Mouse (Mus musculus): Measurements from ENCODE around the gene Hbb-bh1.
A peak's percentile ranks its signal among the peaks of the same experiment; 100 is the strongest.
"Not testable (repeated sequence)": the region's sequence is repeated elsewhere in the genome, so short reads cannot be mapped to it uniquely, and the experiment has no call there.

Gene Hbb-bh1

DNA sequence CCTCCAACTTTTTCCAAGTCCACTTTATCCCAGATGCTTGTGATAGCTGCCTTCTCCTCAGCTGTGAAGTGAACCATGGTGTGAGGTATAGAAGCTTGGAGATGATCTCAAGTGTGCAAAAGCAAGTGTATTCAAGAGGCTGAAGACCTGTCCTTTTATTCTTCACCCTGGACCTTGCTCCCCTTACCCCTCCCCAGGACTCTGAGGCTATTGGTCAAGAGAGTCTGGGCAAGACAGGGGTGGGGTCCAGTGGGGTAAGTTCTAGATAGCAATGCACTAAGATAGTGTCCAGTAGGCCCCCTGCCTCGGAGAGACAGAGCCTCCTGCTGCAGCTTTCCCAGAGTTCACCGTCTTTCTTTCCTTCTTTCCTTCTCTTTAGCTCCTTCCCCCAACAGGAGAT is at the start of gene Hbb-bh1:
TSS of gene Hbb-bh1 (minus strand) at position 131 of the 400 bp plus-strand sequence.
- DNase-seq (ENCODE audit: low spot score): no peak

DNA sequence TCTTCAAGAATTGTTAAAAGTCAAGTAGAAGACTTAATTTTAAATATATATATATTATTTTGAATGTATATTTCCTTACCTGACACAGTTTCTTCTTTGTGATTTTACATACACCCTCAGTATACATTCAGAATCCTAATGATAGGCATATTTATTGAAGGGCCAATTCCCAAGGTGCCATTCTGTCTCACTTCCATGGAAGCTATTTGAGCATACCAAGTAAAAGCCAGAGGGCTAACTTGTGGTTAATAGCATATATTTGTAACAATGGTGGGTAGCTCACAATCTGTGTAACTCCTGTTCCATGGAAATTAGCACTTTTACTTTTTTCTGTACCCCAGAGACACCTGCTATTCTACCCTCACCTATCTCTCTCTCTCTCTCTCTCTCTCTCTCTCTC is 43.2 kb upstream of the Hbb-bh1 start, which contains the start of gene Olfr66:
TSS of gene Olfr66 (minus strand) at position 101 of the 400 bp plus-strand sequence.
- DNase-seq (ENCODE audit: low spot score): no peak

DNA sequence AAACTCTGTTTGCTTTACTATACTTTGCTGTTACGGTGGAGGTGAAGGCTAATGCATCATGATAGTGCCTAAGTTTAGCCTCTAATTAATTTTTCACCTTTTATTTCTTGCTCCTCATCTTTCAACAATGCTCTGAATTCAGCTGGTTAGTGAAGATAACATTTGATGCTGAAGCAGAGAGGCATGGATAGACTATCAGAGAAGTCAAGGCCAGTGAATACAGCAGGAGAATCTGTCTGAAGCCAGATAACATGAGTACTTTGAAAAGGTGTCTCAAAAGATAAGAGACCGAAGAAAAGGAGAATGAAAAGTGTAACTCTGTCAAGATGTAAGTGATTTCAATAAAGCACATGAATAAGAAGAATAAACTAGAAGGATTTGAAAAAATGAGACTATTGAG is 34.1 kb upstream of the Hbb-bh1 start:
- DNase-seq (ENCODE audit: low spot score): no peak

DNA sequence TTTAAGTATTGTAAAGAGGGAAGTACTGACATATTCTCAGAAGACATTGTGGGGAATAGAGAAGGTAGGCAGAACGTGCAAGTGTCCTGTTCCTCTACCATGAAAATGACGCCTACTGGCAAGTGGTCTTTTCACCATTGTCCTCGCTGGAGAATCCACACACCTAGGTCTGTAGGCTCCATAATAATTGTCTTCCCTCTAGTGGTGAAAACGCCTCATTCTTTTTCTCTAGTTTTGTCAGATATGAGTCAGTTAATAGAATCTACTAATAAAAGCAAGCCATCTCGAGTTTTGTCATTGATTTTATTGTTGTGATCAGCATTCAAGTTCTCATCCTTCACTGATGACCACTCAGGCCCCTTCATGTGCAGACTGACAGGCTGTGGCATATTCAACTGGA is 31.5 kb upstream of the Hbb-bh1 start:
- no peak for DNase-seq (ENCODE audit: low spot score)

DNA sequence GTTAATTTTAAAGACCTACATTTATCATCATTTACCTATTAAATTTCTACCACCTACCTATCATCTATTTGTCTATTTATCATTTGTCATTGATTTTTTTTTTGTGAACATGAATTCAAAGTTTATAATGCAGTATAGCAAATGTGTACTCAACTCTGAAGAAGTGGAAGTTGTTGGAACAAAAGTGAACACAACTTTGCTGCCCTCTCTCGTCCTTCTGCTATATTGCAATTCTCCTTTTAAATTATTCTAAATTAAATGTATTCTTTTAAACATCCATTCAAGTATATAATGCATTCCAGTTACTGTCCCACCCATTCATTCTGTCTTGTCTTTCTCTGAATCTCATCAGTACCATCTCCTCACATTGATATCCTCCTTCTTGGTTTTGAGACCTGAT is 30.1 kb upstream of the Hbb-bh1 start:
- DNase-seq (ENCODE audit: low spot score): peak; percentile 51

DNA sequence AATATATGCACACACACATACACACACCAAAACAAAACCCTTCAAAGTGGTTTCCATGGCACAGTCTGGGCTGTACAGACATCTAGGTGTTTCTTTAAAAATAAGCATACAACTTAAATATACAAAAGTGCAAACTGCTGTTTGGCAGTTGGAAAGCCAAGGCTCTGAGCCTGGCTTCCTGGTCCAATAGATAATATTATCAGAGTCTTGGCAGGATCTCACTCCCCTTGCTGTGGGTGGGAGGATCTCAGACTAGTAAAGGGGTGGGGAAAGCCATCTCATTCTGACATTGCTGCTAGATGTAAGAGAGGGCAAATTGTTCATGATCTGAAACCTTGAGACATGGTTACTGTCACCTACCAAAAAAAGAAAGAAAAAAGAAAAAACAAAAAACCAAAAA is 27.7 kb upstream of the Hbb-bh1 start:
- no peak for DNase-seq (ENCODE audit: low spot score)

DNA sequence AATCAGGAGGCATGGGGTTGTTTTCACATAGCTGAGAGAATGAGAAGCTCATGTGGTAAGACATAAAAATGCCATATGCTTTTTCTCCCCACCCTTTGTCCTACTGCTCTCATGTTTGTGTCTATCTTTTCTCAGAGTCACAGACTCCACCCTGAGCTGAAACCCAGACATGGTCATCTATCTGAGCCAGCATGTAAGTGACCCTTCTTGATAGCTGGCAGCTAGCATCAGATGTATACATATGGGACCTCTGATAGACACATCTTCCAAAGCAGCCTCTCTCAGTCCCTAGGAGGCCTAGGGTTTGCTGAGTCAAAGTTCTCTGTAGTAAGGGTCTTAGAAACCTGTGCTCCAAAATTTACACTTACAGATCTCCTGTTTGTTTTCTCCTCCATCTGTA is 22.8 kb upstream of the Hbb-bh1 start:
- DNase-seq (ENCODE audit: low spot score): no peak

DNA sequence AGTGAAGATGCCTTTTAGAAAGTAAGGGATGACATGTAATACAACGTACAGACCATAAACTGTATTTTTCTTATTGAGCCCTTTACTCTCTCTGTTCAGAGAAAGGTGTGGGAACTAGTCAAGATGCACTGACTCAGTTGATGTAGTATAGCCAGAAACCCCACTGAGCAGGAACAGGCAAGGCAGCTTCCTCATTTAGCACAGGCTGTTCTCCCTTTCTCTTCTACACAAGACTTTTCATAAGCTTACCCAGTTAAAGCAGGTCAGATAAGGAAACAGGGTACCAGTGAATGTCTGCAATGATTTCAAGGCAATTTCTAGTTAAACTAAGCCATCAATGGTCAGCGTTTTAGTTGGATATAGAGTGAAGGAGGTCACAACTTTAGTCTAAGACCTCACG is 18.6 kb upstream of the Hbb-bh1 start:
- no peak for DNase-seq (ENCODE audit: low spot score)

DNA sequence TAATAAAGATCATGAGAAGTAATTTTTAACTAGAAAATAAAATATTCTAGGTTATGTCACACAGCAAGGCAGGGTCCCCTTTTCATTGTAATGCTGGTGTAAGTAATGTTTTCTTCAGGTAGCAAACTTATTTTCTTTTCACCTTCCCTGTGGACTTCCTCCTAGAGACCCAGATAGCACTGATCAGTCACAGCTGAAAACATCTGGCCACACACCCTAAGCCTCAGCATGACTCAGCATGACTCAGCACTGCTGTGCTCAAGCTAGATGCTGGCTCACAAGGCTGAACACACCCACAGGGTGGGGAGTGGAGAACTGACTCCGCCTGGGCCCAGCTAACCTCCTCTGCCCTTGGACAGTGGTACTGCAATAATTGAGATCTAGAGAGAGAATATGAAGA is 17.9 kb upstream of the Hbb-bh1 start:
- peak; percentile 48 for DNase-seq (ENCODE audit: low spot score)

DNA sequence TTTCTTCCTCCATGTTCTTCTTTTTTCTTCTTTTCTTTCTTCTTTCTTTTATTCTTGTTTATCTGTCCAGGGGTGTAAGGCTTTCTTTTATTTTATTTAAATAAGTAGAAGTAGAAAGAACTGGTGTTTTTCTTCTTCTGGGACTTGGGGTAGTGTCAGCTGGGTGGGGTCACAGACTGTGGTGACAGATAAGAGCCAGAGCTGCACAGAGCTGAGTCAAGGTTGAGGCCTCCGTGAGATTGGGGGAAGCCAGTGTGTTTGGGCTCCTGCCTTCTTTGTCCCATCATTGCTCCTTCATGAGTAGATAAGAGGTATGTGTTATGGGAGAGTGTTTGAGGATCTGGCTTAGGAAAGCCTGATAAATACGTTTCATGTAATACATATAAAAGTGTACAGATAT is 16.1 kb upstream of the Hbb-bh1 start:
- DNase-seq (ENCODE audit: low spot score): no peak

DNA sequence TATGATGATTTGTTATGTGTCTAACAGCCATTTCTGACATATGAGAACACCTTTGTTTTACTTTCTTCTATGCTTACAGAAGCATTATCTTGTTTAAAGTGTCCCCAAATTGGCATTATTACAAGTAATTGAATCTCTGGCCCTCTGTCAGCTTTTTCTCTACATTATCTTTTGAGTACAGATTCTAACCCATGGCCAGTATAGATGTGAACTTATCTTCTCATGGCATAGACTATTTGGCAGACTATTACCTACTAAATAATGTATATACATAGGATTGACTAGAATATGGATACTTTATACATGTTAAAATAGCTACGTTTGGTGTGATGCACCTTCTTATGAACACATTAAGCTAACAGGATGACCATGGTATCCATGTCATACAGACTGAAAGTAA is 11.7 kb upstream of the Hbb-bh1 start:
- no peak for DNase-seq (ENCODE audit: low spot score)

DNA sequence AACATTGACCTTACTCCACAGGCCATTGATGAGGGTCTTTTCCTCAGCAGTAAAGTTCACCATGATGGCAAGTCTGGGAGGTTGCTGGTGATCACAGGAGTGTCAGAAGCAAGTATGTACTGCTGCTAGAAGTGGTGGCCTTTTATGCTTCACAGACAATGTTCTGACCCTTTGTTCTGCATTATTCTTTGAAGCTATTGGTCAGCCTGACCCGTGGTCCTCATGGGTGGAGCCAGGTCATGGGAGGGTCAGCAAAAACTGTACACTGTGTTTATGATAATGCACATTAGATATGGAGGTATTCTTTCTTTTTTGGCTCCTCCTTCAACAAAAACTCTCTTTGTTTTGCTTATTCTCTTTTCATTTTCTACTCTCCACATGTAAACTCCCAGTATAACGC is 10.1 kb upstream of the Hbb-bh1 start, which contains the start of gene Hbb-y:
TSS of gene Hbb-y (minus strand) at position 127 of the 400 bp plus-strand sequence.
- no peak for DNase-seq (ENCODE audit: low spot score)

DNA sequence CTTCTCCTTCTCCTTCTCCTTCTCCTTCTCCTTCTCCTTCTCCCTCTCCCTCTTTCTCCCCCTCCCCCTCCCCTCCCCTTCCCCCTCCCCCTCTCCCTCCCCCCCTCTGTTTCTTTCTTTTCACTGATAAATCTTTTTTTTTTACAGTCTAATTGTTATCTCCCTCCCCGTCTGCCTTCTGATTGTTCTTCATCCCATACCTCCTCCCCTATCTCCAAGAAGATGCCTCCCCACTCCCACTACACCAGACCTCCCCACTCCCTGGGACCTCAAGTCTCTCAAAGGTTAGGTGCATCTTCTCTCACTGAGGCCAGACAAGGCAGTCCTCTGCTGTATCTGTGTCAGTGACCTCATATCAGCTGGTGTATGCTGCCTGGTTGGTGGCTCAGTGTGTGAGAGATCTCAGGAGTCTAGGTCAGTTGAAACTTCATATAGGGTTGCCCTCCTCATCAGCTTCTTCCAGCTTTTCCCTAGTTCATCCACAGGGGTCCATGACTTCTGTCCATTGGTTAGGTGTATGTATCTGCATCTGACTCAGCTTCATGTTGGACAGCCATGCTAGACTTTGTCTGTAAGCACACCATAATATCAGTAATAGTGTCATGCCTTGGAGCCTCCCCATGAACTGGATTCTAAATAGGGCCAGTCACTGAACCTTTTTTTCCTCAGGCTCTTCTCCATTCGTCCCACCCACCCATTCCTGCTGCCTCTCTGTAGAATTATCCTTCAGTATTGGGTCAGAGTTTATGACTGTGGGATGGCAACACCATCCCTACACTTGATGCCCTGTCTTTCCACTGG is 1.8 kb upstream of the Hbb-bh1 start:
- no peak for DNase-seq (ENCODE audit: low spot score)

DNA sequence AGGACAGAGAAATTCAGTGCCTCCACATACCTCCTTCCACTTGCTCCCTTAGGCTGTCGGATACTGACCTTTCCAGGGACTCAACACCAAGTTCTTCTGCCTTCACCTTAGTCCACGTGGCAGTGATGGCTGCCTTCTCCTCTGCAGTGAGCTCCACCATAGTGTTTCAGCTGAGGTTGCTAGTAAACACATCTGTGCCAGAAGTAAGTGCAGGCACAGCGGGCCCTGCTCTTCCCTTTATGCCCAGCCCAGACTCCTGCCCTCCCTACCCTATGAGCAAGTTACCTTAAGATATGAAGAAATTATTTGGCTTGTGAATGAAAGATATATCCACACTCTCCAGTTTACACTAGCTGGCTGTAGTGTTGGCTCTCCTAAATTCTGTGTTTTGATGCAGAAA is 2.7 kb downstream of the Hbb-bh1 start, which contains the start of gene Hbb-bh2:
TSS of gene Hbb-bh2 (minus strand) at position 253 of the 400 bp plus-strand sequence.
- DNase-seq (ENCODE audit: low spot score): no peak

DNA sequence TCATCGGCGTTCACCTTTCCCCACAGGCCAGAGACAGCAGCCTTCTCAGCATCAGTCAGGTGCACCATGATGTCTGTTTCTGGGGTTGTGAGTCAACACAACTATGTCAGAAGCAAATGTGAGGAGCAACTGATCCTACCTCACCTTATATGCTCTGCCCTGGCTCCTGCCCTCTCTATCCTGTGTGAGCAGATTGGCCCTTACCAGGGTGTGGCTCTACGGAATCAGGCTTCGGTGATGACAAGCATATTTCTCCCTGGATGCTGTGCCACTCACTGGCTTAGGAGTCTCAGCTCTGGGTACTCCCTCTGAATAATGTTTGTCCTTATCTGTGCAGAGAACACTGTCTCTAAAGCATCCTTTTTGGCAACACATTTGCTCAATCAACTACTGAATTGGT is 15.2 kb downstream of the Hbb-bh1 start, which contains the start of gene Hbb-bs:
TSS of gene Hbb-bs (minus strand) at position 289 of the 400 bp plus-strand sequence.
- DNase-seq (ENCODE audit: low spot score): no peak

DNA sequence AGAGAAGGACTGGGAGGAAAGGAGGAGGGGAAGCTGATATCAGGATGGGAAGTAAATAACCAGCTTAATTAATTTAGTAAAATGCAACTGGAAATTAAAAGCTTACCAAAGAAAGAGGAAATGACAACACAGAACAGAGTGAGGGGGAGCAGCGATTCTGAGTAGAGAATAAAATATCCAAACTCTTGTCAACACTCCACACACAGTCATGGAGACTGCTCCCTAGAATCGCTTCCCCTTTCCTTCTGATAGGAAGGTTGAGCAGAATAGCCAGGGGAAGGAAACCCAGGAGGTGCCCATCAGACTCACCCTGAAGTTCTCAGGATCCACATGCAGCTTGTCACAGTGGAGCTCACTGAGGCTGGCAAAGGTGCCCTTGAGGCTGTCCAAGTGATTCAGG is 15.8 kb downstream of the Hbb-bh1 start:
- not testable (repeated sequence) for DNase-seq (ENCODE audit: low spot score)

DNA sequence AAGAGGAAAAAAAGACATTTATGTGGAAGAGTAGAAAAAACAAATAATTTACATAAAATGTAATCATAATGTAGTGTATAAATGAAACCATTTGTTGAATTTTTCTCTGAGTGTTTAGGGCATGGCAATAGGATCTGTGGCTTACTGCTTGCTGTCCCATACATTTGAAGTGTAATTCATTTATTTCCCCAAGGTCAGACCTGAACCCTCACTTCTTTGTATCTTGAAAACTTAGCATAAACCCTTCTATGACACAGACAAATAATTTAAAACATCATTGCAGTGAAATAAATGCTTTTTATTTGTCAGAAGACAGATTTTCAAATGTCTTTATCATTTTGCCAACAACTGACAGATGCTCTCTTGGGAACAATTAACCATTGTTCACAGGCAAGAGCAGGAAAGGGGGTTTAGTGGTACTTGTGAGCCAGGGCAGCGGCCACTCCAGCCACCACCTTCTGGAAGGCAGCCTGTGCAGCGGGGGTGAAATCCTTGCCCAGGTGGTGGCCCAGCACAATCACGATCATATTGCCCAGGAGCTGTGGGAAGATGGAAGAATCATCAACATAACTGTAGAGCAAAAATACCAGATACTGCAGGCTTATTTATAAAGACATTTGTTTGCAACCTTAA is 16.6 kb downstream of the Hbb-bh1 start:
- DNase-seq (ENCODE audit: low spot score): no peak

DNA sequence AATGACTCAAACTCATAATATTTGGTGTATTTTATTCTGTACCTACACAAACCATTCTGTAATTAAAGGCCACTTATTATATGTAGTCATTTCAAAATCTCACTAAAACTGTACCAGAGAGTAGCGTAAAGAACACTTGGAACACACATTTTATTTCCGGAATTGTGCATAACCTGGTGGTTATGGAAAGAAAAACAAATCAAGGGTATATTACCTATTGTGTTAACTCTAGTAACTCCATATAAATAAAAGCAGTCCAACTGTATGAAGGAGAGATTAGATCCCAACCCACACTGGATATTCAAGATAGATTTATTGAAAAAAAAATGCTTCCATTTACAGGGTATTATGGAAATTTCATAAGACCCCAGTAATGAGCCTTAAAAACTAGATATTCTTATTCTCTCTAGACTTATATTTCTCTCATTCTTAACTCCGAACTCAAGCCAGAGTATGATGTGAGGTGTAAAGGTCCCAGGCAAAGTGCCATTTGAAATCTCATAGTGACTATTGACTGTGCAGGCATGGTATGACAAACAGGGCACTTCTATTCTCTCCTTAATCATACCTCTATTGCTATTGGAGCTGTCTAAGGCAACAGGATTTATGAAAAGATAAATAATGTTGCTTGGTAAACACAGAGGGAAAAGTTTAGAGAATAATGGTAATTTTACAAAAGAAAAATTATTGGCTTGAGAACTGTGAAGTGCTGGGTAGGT is 17.3 kb downstream of the Hbb-bh1 start:
- DNase-seq (ENCODE audit: low spot score): no peak

DNA sequence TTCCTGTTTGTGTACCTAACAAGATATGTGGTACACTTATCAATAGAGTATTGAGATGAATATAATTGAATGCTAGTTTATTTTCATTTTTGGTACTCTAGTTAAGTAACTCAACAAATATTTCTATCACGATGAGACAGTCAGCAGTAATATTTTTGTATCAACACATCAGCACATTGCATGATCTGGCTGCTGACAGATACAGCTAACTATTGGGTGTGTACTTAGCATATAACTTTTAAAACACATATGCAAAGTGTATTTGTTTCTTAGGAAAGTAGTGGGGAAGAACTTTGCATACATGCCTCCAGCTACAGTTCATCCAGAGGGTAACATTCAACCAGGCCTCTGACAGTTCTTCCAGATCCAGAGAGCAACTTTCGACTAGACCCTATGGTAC is 18.4 kb downstream of the Hbb-bh1 start:
- no peak for DNase-seq (ENCODE audit: low spot score)

DNA sequence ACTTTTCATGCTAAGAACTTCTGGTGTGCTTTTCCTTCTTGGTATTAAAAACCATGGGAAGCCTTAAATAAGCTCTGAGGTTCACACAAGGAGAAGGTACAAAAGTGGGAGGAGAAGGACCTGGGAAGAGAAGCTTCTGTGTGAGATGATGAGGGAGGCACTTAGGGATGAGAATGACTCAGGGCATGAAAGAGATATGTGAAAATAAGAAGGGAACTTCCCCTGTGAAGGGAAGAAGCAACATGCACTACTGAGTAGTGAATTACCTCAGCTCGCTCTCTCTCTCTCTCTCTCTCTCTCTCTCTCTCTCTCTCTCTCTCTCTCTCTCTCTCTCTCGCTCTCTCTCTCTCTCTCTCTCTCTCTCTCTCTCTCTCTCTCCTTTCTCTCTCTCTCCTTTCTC is 27.9 kb downstream of the Hbb-bh1 start:
- not testable (repeated sequence) for DNase-seq (ENCODE audit: low spot score)

DNA sequence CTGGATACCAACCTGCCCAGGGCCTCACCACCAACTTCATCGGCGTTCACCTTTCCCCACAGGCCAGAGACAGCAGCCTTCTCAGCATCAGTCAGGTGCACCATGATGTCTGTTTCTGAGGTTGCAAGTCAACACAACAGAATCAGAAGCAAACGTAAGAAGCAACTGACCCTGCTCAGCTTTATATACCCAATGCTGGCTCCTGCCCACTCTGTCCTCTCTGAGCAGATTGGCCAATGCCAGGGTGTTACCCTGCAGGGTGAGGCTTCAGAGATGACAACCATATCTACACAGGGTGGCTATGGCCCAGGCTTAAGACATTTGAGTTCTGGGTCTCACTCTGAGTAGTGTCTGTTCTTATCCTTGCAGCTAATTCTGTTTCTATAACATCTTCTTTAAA is 29.2 kb downstream of the Hbb-bh1 start, which contains the start of gene Hbb-bt:
TSS of gene Hbb-bt (minus strand) at position 231 of the 400 bp plus-strand sequence.
- DNase-seq (ENCODE audit: low spot score): no peak

DNA sequence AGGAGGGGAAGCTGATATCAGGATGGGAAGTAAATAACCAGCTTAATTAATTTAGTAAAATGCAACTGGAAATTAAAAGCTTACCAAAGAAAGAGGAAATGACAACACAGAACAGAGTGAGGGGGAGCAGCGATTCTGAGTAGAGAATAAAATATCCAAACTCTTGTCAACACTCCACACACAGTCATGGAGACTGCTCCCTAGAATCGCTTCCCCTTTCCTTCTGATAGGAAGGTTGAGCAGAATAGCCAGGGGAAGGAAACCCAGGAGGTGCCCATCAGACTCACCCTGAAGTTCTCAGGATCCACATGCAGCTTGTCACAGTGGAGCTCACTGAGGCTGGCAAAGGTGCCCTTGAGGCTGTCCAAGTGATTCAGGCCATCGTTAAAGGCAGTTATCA is 29.8 kb downstream of the Hbb-bh1 start:
- DNase-seq (ENCODE audit: low spot score): not testable (repeated sequence)

DNA sequence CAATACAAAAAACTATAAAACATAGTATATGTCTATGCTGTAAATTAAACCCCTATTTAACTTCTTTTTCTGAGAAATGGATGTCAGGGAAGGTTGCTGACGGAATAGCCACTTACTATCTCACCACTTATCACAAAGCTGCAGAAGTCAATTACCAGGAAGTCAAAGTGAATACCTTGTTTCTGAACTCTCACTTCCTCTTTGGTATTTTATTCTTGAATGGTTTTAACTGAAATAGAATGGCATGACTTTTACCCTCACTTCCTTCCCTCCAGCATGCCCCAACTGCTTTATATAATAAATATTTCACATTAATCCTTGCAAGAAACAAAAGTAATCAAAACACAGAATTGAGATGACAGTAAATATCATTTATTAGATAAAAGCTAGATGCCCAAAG is 30.8 kb downstream of the Hbb-bh1 start:
- no peak for DNase-seq (ENCODE audit: low spot score)
